Mouse (Mus musculus) v-Abl transformed pro-B cells (cell line): ENCODE measurements at regions not wholly inside any gene's neighbourhood (a gene's known extent, or its start where the extent isn't known, plus 50 kb on each side); places are given as distances from the start of the nearest gene placed in this dataset.

ENCODE experiments used
- in situ Hi-C, 2 experiments: fragments of 400-800 bp; cut with MboI; formaldehyde crosslinking; loops; one replicate each; pipeline ENCODE4 v1.15.1; 2025; ENCODE audit not compliant: unreplicated experiment in 2 of 2

DNA sequence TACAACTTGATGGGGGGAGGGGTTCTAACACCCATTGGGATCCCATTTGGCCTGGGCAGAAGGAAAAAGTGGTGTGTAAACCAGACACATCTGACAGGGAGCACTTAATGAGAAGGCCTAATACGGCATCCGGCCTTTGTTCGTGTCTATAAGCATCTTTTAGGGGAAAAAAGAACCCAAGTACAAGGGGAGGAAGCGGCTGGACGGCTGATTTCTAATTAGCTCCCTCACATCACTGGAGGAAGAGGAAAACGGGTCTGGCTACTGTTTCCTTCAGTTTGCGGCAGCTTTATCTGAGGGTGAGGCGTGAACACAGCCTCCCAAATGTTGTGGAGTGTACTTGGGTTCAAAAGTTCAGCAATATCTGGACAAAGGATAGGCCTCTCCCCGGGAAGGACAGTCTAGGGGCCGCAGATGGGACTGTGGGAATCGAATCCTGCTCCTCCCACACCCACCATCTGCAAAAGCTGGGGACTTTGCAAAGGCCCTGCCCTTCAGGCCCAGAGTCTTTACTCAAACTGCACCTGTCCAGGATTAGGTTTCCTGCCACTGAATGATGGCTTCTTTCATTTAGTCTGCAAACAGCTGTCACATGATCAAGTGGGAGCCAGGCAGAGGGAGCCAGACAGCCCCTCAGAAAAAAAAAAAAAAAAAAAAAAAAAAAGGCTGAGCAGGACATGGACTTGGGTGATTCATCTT is 235.2 kb downstream of the Sox4 start:
- in situ Hi-C loops, result no loop called here

DNA sequence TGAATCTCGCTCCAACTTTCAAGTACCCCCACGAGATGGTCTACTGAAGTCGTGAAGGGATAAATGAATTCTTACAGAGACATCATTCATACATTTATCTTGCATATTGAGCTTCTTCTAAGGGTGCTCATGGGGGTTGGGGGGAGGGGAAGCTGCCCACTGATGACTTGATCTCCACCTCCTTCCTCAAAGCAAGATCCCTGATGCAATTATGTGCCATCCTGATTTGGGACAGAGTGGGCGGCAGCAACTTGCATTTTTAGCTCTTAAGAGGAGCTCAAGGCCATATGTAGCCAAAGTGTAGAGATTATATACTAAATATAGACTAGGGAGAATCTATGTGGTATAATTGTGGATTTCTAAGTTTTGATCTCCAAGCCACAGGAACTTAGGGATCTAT is 236.1 kb downstream of the Sox4 start:
- in situ Hi-C loops, result no loop called here

DNA sequence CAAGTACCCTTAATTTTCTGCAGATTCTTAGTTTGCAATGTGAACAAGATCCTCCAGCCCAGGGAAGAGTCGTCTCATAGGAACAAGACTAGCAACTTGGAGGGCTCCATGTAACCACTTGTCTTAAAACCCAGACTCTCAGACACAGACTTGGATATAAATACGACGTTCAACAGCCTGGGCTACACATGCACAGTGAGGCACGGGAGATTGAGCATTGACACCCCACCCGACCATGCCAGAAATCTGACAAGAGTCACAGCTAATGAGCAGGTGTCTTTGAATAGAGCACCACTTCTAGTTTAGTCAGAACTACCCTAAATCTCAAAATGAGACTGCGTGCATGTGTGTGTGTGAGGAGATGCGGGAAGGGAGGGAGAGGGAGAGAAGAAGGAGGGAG is 243.5 kb downstream of the Sox4 start:
- in situ Hi-C loops, result no loop called here

DNA sequence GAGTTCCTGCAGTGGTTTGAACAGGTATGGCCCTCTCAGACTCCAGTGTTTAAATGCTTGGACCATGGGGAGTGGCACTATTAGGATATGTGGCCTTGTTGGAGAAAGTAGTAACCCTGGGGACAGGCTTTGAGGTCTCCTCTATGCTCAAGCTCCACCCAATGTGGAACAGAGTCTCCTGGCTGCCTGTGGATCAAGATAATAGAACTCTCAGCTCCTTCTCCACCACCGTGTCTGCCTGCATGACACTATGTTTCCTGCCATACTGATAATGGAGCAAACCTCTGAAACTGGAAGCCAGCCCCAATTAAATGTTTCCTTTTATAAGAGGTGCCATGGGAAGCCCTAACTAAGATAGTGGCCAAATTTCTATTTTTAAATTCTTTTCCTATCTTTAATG is 252.2 kb downstream of the Sox4 start:
- in situ Hi-C loops, result no loop called here

DNA sequence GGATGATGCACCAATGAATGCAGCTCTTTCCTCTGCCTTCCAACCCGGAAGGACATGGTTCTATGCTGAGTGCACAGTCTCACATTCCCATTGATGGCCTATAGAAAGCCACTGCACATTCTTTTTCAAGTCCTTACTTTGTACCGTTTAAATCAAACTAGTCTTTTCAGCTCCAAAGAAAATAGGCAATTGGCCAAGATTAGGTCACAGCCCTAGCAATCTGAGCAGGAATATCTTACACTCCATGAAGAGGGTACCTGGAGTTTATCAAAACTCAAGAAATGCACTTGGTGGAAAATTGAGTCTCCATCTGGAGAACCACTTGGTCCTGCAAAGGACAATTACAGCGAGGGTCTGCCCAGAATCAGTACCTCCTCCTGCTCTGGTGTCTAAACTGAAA is 253.4 kb downstream of the Sox4 start:
- in situ Hi-C loops, result no loop called here

DNA sequence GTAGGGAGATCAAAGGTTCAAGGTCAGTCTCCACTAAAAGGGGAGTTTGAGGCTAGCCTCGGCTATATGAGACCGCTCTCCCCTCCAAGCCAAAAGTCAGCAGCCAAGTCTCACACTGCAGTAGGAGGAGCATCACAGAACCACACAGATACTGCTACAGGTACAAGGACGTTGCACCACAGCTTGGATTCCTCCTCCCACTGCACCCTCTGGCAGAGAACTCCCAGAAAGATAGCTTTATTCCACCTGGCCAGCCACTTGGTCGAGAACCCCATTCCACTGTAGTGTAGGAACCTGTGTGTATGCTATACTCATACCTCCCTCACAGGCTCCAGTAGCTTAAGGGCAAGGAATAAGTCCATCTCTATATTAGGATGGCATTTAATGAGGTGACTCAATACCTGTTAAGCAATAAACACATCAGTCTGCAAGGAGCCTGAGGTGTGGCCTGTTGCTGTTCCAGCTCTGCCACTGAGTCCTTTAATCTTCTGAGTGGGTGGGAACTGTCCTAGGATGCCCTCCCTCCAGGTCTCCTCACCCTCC is 254.0 kb downstream of the Sox4 start:
- in situ Hi-C loops, result no loop called here

DNA sequence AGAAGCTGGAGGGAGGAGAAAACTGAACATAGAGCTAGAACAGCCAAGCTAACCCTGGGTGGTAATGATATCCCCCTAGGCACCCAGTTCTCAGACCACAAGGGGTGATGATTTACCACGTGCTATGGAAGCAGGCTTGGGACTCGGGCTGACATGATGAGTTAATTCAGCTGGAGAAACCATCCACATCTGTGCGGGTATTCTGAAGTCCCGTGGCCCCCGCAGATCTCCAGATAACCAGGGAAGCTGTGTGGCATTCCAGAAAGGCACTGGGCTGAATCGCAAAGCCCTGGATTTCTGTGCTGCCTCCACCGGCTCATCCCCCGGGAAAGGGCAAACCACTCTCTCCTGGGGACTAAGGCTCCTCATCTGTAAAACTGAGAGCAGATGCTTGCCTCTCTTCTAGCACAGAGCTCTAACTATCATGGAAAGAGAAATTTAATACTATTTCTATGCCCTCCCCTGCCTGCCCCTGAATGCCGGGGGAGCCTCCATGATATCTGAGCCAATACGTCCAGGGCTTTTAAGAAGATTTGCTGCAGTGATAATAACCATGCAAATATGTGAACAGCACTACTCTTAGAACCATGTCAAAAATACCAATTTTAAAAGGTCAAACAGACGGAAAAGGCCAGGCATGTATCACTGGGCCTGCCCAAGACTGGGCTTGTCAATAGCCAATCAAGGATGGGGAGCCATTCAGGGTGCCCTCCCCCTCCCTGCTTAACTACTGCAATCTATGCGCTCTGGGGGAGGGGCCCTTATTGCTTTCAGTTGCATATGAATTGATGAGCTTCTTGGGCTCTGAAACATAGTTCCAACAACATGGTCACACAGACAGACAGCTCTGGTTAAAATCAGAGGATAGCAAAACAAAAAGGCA is 255.5 kb downstream of the Sox4 start:
- in situ Hi-C loops, result no loop called here

DNA sequence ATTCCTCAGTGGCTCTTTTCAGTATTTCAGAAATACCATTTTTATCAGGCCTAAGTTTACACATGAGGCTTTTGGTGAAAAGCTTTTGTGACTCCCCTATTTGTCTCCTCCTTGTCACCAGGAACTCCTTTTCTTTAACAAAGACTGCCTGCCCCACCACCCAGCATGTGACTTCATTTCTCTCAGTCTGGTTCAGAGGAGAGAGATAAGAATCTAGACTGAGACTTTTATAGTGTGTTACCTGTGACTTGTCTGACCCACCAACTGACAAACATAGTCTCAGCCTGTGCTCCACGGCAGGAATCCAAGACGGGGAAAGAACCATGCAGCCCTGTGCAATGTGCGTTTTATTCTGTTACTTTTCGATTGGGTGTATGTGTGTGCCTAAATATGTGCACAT is 260.4 kb downstream of the Sox4 start:
- in situ Hi-C loops, result no loop called here

DNA sequence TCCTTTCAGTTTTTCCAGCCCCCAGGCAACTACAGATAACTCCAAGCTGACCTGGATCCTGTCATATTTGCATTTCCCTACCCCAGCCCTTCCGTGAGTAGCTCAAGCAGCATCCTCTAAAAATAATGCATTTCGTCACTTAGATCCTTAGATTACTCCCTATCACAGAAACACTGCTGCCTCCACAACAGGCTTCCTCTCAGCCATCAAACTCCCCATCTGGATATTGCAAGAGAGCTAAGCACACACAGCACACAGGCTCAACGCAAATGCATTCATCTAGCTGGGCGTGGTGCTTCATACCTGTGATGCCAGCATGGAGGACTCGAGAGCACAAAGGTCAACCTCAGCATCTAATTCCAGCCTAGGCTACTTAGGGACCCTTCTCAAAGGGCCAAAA is 260.9 kb downstream of the Sox4 start:
- in situ Hi-C loops, result no loop called here

DNA sequence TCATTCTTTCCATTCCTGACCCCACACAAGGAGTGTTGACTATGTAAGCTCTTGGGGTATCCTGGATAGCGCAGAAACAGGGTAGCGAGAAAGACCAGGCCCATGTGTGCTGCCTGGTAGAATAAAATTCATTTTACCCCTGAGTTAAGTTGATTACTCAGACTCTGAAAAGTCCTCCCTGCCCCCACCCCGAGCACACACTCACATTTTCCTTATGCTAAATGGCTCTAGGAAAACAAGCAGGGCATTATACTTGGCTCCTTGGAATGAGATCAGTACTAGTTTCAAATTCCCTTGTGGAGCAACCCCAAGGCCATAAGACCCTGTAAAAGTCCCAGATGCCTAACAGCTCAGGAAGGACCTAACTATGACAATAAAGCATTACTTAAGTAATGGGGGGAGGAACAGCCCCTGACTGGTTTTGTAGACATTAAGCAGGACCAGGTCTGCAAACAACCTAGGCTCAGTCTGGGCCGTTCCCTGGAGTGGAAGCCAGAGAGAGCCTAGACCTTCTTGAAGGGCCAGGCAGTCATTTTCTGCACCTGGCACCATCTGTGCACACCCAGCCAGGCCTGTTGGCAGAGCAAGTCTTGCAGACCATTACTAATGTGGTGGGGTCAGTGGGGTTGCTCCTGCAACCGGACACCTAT is 262.9 kb downstream of the Sox4 start:
- in situ Hi-C loops, result no loop called here

DNA sequence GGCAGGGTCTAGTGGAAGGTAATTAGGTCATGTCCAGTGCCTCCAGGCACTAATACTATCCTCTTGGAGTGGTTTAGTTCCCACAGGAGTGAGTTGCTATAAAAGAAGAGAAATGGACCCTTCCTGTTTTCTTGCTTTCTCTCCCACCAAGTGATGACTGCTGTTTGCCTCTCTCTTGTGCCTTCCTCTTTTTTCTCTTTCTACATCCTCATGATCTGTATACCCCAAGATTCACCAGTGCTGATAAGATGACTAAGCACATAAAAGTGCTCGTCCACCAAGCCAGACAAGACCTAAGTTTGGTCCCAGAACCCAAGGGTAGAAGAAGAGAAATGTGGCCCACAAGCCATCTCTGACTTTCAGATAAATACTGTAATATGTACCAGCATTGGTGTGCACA is 265.7 kb downstream of the Sox4 start:
- in situ Hi-C loops, result no loop called here

DNA sequence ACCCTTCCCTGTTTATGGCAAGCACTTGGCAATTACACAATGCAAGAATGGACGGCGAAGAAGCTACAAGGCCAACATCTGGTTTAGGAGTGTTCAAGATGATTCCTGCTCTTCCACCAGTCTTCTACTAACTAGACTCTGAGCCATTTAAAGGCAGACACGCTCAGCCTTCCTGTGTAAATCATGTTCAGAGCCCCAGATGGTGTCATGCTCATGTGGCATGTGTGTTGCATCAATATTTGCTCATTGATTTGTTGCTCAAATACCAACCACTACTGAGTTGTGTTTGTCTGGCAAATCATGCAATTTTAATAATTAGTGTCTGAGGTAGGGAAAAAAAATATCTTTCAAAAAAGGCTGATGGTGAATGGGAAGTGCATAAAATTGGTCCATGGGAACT is 269.2 kb downstream of the Sox4 start:
- in situ Hi-C loops, result no loop called here

DNA sequence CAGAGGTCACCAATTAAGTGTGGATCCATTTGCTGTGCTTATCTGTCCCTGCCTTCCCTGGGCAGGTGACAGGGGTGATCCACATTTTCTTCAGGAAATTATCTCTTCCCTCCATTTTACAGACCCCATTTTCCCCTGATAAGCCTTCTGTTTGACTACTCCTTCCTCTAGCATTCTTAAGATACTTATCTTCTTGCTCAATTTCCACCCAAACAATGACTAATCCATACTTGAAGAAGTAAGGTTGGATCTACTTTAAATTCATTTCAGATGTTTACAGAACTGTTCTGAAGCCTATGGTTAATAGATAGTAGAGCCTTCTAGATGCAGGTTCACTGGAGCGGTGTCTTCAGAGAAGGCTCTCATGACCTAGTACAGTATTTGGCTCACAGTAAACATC is 273.2 kb downstream of the Sox4 start:
- in situ Hi-C loops, result no loop called here

DNA sequence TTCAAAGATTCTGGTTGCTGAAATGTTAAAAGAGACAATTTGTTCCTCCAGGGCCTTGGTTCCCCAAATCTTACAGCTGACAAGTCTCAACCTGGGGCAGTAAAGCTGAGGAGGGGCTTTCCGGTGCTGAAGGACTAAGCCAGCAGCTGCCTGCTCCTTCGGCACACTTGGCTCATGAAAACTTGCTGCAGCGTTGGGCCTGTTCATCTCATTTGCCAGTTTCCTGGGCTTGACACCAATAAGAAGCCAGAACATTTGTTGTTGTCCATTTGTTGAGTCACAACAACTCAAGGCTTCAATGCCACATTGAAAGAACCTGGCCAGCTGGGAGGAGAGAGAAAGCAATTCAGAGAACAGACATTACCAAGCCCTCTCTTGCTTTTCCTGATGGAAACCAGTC is 279.9 kb downstream of the Sox4 start:
- in situ Hi-C loops, result no loop called here

DNA sequence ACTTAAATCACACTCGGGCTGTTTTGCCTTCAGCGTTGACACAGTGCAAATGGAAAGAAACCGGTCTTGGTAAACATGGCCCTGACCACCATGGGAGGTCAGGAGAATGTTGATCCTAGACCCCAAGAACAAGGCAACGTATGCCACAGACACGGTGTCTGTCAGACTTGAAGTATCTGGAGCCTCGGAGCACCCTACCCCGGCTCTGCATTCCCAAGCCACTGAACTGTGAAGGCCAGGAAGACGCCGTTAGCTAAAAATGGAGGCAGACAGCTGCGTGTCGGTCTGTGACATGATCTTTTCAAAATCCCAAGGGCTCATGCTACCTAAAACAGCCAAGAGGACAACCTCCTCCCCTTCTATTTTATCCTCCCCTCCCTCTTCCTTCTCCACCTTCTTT is 282.0 kb downstream of the Sox4 start:
- in situ Hi-C loops, result no loop called here

DNA sequence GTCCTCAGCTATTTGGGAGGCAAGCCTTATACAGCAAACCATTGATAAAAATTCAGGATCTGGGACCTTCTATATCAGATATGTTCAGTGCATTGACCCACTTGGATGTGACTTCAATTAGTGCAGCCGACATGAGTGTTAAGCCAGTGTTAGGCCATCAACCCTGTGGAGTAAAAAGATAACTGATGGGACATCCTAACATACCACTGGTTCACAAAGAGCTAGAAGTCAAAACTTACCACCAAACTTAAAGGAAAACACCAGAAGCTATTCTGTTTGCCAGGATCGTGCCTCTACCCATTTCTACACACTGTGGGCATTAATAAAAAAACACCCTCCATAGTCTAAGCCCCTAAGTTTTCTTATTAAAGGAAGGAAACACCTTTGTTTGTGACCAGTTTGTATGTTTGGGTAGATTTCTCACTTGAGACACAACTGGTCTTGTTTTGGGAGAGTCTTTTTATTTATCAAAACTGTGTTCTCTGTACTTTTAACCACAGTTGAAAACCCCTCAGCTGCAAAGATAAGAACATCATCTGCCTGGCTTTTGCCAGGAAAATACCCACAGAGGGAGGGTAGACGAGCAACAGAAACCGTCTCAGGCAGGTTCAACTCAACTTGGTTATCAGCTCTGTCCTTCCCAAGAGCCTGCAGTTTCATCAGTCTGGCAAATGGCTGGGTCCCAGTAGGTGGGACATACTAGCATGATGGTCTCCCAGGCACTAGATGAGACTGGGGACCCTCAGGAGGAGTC is 283.5 kb downstream of the Sox4 start:
- in situ Hi-C loops, result no loop called here

DNA sequence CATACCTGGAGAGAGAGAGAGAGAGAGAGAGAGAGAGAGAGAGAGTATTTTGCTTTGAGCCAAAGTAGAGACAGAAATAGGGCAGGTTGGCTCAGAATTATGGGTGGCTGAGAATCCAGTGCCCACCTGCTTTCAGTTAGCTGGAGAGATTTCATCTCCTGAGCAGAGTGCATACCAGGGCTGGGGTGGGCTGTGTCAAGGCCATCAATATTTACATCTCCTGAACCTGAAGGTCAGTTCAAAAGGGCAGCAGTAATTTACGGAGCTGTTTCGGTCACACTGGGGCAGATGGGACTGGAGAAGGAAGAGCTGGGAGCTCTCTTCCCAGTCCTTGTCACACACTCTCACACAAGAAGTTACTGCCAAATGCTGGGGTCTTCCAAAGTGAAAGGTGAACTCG is 286.7 kb downstream of the Sox4 start:
- in situ Hi-C loops, result no loop called here

DNA sequence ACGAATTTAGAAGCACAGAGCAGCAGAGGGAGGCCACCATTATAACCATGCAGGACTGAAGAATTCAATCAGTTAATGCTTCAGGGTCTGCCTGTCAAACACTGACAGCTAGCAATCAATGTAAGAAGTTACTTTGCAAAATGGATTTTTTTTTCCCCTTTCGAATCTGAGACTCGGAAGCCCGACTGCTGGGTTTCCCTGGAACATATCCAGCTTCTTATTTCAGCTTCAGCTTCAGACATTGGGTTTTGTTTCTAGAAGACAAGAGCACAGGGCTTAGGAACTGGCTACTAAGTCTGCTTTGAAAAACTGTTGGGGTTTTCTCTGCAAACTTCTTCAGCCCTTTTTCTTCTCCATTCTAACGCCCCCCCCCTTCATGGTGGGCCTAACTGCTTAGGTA is 288.4 kb downstream of the Sox4 start:
- in situ Hi-C loops, result no loop called here

DNA sequence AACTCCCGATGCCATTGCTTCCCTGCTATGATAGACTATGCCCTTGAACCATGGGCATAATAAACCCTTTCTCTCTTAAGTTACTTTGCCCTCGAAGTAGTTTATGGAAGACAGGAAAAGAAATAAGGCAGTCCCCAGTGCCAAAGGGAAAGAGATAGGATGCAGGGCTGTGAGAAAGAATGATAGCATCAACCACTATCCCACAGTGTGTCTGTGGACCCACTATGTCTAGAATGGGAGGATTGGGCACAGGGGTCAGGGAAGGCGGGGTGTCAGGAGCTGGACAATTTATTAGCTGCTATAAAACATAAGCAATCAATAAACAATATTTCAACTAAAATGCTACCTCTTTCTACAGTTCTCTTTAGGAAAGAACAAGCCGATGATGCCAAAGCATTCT is 288.8 kb downstream of the Sox4 start:
- in situ Hi-C loops, result no loop called here

DNA sequence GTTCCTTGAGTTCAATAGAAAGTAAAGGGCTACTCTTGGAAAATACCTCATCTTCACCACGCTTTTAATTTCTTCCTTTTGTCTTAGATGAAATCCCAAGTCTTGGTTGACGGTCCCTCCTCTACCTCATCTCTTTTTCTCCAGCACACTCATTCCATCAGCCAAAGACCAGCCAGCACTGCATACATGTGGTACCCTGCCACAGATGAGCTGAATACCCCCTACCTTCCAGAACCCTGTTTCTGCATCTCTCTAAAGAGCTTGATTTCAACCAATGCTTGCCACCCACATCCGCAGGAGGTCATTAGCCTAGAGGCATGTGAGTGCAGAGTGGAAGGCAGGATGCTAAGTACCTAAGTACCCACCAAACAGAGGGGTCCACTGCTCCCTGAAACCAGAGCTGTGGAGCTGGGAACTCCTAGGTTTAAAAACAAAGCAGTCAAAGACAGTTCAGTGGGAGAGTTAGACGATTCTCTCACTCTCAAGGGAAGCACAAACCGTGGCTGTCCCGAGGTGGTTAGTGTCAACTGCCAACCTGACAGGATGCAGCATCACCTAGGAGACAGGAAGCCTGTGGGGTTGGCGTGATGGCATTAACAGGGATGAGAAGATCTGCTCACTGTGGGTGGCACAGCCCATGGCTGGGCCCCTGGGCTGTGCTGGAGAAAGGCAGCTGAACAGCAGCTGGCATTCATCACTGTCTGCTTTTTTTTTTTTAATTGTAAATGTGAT is 289.4 kb downstream of the Sox4 start:
- in situ Hi-C loops, result no loop called here
